Comparison of ENCODE assay signal across 8 mouse cellular contexts in genomic region chr7:100862828-100863638, GRCm38 (mm10). TPM values are rescaled to one million over a fixed set of nuclear protein-coding genes. Genes with fewer than 3 reads are reported as not detected.
DNase-seq lines count a peak whose midpoint lies in the region; ATAC-seq lines count a peak whose summit lies in the region.

TSS of gene Relt (minus strand) at chr7:100863446.

- H3K9ac ChIP-seq in hindbrain, embryonic 15.5 days: peak within 1 kb of the TSS; percentile 82

- H3K36me3 ChIP-seq in hindbrain, embryonic 15.5 days: no peaks in the 10 kb centered on the region

- DNase-seq in WW6 (ENCODE audit: low read depth, low spot score): peak; percentile 92
- DNase-seq in cerebellum, postnatal 36 days: peak; percentile 91 to 95
- DNase-seq in frontal cortex, postnatal 36 days (ENCODE audit: low spot score in 2 of 2): peak; percentile 85 to 88
- peak; percentile 80 for DNase-seq in left cerebral cortex, adult 11 months (ENCODE audit: low spot score)
- DNase-seq in lung, postnatal 36 days: peak; percentile 96
- DNase-seq in retina, embryonic 14.5 days (ENCODE audit: low spot score): peak; percentile 99
- peak; percentile 97 to 98 for DNase-seq in thymus, postnatal 36 days

- no peaks in the 10 kb centered on the region for H3K9me3 ChIP-seq in hindbrain, embryonic 15.5 days

- WGBS in hindbrain, embryonic 15.5 days: under 1% methylated on average over 82 of the region's 91 CpGs

- peak; percentile 89 for ATAC-seq in hindbrain, embryonic 15.5 days (ENCODE audit: low FRiP score, low read depth)

- H3K4me1 ChIP-seq in hindbrain, embryonic 15.5 days (replicated peaks): peaks cover 12% of the 10 kb centered on the region

- H3K27me3 ChIP-seq in hindbrain, embryonic 15.5 days: no peaks in the 10 kb centered on the region

- peak within 1 kb of the TSS; percentile 88 for H3K4me3 ChIP-seq in hindbrain, embryonic 15.5 days

- H3K27ac ChIP-seq in hindbrain, embryonic 15.5 days (replicated peaks): peak within 1 kb of the TSS; percentile 85

- H3K4me2 ChIP-seq in hindbrain, embryonic 15.5 days: peak within 1 kb of the TSS; percentile 97

RNA-seq across cellular contexts. Expression of gene Relt, which starts in this region (rescaled TPM):
- polyA plus RNA-seq in hindbrain, embryonic 15.5 days (2015; fragmentation: Nextera tagmentation; extraction: Ambion mirVana): 5.6 TPM in 2 replicates

Comparison
In these comparisons a context has a peak if more than half of its experiments do, and no peak if none do; other contexts are left out.
1. Peak in every context shown above with its lines: DNase-seq, ATAC-seq, H3K4me3 ChIP-seq and H3K27ac ChIP-seq.